Comparison of ENCODE assay signal across 8 mouse cellular contexts in the genomic region with DNA sequence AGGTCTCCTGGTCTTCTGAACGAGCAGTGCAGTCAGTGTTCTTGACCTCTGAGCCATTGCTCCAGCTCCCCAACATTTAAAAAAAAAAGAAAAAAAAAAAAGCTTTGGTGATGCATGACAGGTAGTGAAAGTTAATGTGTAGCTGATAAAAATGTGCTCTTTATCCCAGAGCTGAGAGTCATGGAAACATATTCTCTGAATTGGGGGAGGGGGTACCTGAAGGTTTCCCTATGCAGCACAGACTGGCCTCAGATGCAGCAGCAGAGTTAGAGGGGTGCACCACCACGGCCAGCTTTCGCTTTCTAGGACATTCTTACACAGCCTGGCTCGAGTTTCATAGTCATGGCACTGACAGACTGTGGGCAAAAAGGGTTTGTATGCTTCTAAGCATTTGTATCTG.
A peak's percentile ranks its signal among the peaks of the same experiment; 100 is the strongest.
DNase-seq lines count a peak whose midpoint lies in the region; ATAC-seq and TF ChIP-seq lines count a peak whose summit lies in the region.
"Had no signal": no experiment of that assay in that cellular context is flagged by ENCODE, and none has a peak within 500 bp of the region (broad histone marks: within the 10 kb centered on the region; RNA-seq: fewer than 3 reads in every experiment).

No protein-coding gene starts in this region.

- no peak for TF ChIP-seq CTCF in layer of hippocampus, adult 2 months (conservative IDR thresholded peaks at IDR 0.05)
- TF ChIP-seq CTCF in intestine, postnatal 0 days (IDR thresholded peaks at IDR 0.05; ENCODE audit: low read depth) = no peak

- H3K9me3 ChIP-seq in embryonic facial prominence, embryonic 14.5 days (ENCODE audit: control insufficient read depth, low read length) = no peaks in the 10 kb centered on the region
- no peaks in the 10 kb centered on the region for H3K9me3 ChIP-seq in intestine, postnatal 0 days (ENCODE audit: control insufficient read depth)
- no peaks in the 10 kb centered on the region for H3K9me3 ChIP-seq in midbrain, embryonic 15.5 days

- DNase-seq in layer of hippocampus, adult 2 months (ENCODE audit: low spot score in 2 of 2) = no peak
- DNase-seq in layer of hippocampus, adult 11-12 months (ENCODE audit: low spot score) = no peak
- no peak for DNase-seq in embryonic facial prominence, embryonic 14.5 days (ENCODE audit: low spot score)
- DNase-seq in left cerebral cortex, adult 18-20 months (ENCODE audit: low spot score in 2 of 2) = no peak
- no peak for DNase-seq in right cerebral cortex, postnatal 14 days
- DNase-seq: gastrocnemius, postnatal 25 days had no signal

- H3K27me3 ChIP-seq in embryonic facial prominence, embryonic 14.5 days (replicated peaks; ENCODE audit: control insufficient read depth, insufficient read depth, low read length) = no peaks in the 10 kb centered on the region
- H3K27me3 ChIP-seq in intestine, postnatal 0 days (replicated peaks; ENCODE audit: control insufficient read depth, insufficient read depth, low read length) = no peaks in the 10 kb centered on the region
- no peaks in the 10 kb centered on the region for H3K27me3 ChIP-seq in midbrain, embryonic 15.5 days (replicated peaks)

- H3K36me3 ChIP-seq in embryonic facial prominence, embryonic 14.5 days (ENCODE audit: control insufficient read depth, insufficient read depth, low read length) = no peaks in the 10 kb centered on the region
- peaks cover 13% of the 10 kb centered on the region; the same call in 1 of the 2 replicates for H3K36me3 ChIP-seq in intestine, postnatal 0 days (ENCODE audit: control insufficient read depth, insufficient read depth)
- H3K36me3 ChIP-seq in midbrain, embryonic 15.5 days (replicated peaks) = no peaks in the 10 kb centered on the region

- ATAC-seq in embryonic facial prominence, embryonic 14.5 days (ENCODE audit: low read depth) = no peak
- ATAC-seq in intestine, postnatal 0 days = no peak
- no peak for ATAC-seq in midbrain, embryonic 15.5 days (replicated peaks)

- H3K4me3 ChIP-seq in layer of hippocampus, adult 2 months = no peak overlapping the region
- H3K4me3 ChIP-seq in embryonic facial prominence, embryonic 14.5 days (ENCODE audit: low read depth, low read length) = no peak overlapping the region
- H3K4me3 ChIP-seq in intestine, postnatal 0 days (ENCODE audit: low read depth, low read length) = no peak overlapping the region
- no peak overlapping the region for H3K4me3 ChIP-seq in midbrain, embryonic 15.5 days

- H3K4me2 ChIP-seq in embryonic facial prominence, embryonic 14.5 days (ENCODE audit: low read depth, low read length) = no peak overlapping the region
- H3K4me2 ChIP-seq in intestine, postnatal 0 days (replicated peaks; ENCODE audit: low read depth) = no peak overlapping the region
- no peak overlapping the region for H3K4me2 ChIP-seq in midbrain, embryonic 15.5 days

- 0 out of 2 replicates have a peak overlapping the region, but pooled peaks have one; percentile 36 for H3K27ac ChIP-seq in layer of hippocampus, adult 2 months
- peak overlapping the region; percentile 71 for H3K27ac ChIP-seq in embryonic facial prominence, embryonic 14.5 days (replicated peaks; ENCODE audit: low read depth, low read length)
- H3K27ac ChIP-seq in intestine, postnatal 0 days (ENCODE audit: low read depth, low read length) = peak overlapping the region; percentile 0; the same call in 1 of the 2 replicates
- peak overlapping the region; percentile 61 for H3K27ac ChIP-seq in midbrain, embryonic 15.5 days

- 44% methylated on average over 4 of the region's 4 CpGs for WGBS in embryonic facial prominence, embryonic 14.5 days
- 62% methylated on average over 4 of the region's 4 CpGs for WGBS in intestine, postnatal 0 days
- WGBS in midbrain, embryonic 15.5 days = 67% methylated on average over 4 of the region's 4 CpGs

- H3K4me1 ChIP-seq in embryonic facial prominence, embryonic 14.5 days (ENCODE audit: control insufficient read depth, insufficient read depth, low read length) = peaks cover 27% of the 10 kb centered on the region
- peaks cover 8% of the 10 kb centered on the region; the same call in 1 of the 2 replicates for H3K4me1 ChIP-seq in intestine, postnatal 0 days (replicated peaks; ENCODE audit: control insufficient read depth, insufficient read depth, low read length)
- H3K4me1 ChIP-seq in midbrain, embryonic 15.5 days = peaks cover 50% of the 10 kb centered on the region

- H3K9ac ChIP-seq in embryonic facial prominence, embryonic 14.5 days (ENCODE audit: low read depth, low read length) = no peak overlapping the region
- no peak overlapping the region for H3K9ac ChIP-seq in intestine, postnatal 0 days (ENCODE audit: low read depth, low read length)
- H3K9ac ChIP-seq in midbrain, embryonic 15.5 days = no peak overlapping the region

Comparison
In these comparisons a context has a peak if more than half of its experiments do, and no peak if none do; other contexts are left out.
1. H3K27ac ChIP-seq: peak in every context shown above with its lines; median percentile 71 in embryonic facial prominence, embryonic 14.5 days; 61 in midbrain, embryonic 15.5 days; 36 in layer of hippocampus, adult 2 months; 0 in intestine, postnatal 0 days.